Mouse (Mus musculus) forebrain, embryonic 14.5 days (tissue): ENCODE measurements around the gene Coa4. TPM values are rescaled to one million over a fixed set of nuclear protein-coding genes. Genes with fewer than 3 reads are reported as not detected.

Experiments used
- ATAC-seq: fragments of 200-750 bp; cut with Nextera tagmentation; 2 replicates; pipeline ENCODE4 v1.8.0; 2017; ENCODE audit warnings: mild to moderate bottlenecking, moderate library complexity
- DNase-seq: peaks from one replicate; pipeline ENCODE4 v3.0.0-alpha.2; 2015; ENCODE audit warnings: low spot score
- H3K27ac ChIP-seq: fragments of 300-500 bp; sonication (generic); 2 replicates; pipeline ENCODE4 v1.5.1; 2014; ENCODE audit warnings: low read depth, mild to moderate bottlenecking, control low read depth, low read length, moderate library complexity
- H3K27me3 ChIP-seq: fragments of 300-500 bp; sonication (generic); replicated peaks from 2 replicates; pipeline ENCODE4 v1.6.1; 2014; ENCODE audit warnings: low read length, control low read depth, mixed read lengths; ENCODE audit not compliant: control insufficient read depth, insufficient read depth
- H3K36me3 ChIP-seq: fragments of 300-500 bp; sonication (generic); 2 replicates; pipeline ENCODE4 v1.6.1; 2014; ENCODE audit warnings: low read length, control low read depth; ENCODE audit not compliant: control insufficient read depth, insufficient read depth
- H3K4me1 ChIP-seq: fragments of 300-500 bp; sonication (generic); 2 replicates; pipeline ENCODE4 v1.6.1; 2014; ENCODE audit warnings: antibody characterized with exemption, low read length, control low read depth; ENCODE audit not compliant: control insufficient read depth, insufficient read depth
- H3K4me2 ChIP-seq: fragments of 300-500 bp; sonication (generic); 2 replicates; pipeline ENCODE4 v1.6.1; 2014; ENCODE audit warnings: mild to moderate bottlenecking, control low read depth, low read length
- H3K4me3 ChIP-seq: fragments of 300-500 bp; sonication (generic); 2 replicates; pipeline ENCODE4 v1.5.1; 2014; ENCODE audit warnings: low read depth, low read length, control low read depth
- H3K9ac ChIP-seq: fragments of 300-500 bp; sonication (generic); 2 replicates; pipeline ENCODE4 v1.6.1; 2014; ENCODE audit warnings: mild to moderate bottlenecking, low read length, control low read depth, moderate library complexity
- H3K9me3 ChIP-seq: fragments of 300-500 bp; sonication (generic); replicated peaks from 2 replicates; pipeline ENCODE4 v1.6.1; 2016; ENCODE audit warnings: low read length, control low read depth, mixed read lengths; ENCODE audit not compliant: control insufficient read depth
- WGBS: fragments of 180-500 bp; shearing (Covaris S2); extraction: QIAGEN DNeasy Blood & Tissue Kit; methylation state at CpG from one replicate; pipeline ENCODE4 v1.1.7; 2014; 5-methylcytosine and 5-hydroxymethylcytosine counted together
- polyA plus RNA-seq: library from polyadenylated mRNA; unstranded; fragments of >200 nt; fragmentation: Nextera tagmentation; extraction: Ambion mirVana; gene quantifications from 2 replicates; pipeline ENCODE4 v1.2.1, GENCODE M21; 2014

Coa4 gene
- polyA plus RNA-seq, 1 experiment from 2014 or later = 19.0 TPM

DNA sequence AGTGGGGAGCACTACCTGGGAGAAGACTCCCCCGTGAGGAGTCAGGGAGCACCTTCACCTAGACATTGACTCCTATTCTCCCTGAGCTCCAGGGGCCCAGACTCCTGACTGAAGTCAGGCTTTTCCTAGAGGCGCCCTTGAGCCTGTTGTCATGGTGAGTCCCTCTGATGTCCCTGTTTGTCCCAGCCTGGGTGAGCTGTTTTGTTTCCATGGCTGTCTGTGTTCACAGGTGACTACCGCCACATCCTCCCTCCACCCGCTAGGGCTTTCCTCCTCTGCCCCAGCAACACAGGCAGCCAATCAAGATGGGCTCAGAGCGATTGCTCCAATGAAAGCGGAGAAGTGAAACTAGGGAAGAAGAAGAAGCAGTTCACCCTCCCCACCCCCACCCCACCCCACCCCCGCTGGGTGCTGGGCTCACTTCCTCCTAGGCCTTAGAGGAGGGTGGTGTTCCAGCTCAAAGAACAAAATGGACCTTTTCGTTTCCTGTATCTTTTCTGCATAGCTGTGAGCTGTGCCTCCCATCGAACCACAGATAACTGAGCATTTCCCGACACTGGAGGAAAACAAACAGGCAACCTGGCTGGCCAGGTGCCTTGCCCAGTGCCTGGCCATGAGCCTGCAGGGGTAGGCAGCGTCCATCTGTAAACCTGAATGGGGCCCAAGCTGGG lies 41.2 kb upstream of the Coa4 start:
- 28% methylated on average over 11 of the region's 11 CpGs for WGBS
- Histone ChIP-seq H3K36me3 (no peaks in the 10 kb centered on the region), H3K4me1 (peaks cover 20% of the 10 kb centered on the region; the same call in 1 of the 2 replicates), H3K9me3 (no peaks in the 10 kb centered on the region), H3K27ac (peak overlapping the region; percentile 64), H3K27me3 (no peaks in the 10 kb centered on the region), H3K4me2 (peak overlapping the region; percentile 26), H3K4me3 (no peak overlapping the region), H3K9ac (peak overlapping the region; percentile 21; the same call in 1 of the 2 replicates)
- ATAC-seq = peak; percentile 69
- peak; percentile 79 for DNase-seq

DNA sequence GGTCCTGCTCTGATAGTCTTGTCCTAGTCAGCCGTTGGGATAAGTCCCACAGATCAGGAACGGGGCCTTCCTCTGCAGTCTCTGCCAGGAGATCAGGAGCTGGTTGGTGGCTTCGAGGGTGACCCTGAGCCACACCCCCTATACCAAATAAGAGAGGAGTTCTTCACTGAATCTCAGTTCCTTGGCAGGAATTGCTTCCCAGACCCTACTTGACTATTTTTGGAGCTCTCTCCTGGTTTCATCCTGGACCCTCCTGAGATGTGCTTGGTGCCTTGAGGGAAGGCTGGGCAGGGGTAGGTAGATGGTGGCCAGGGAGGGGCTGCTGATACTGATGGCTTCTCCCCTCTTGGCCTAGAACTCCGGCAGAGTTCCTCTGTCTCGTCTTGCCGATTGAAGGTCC lies 40.5 kb upstream of the Coa4 start:
- H3K27me3 ChIP-seq = no peaks in the 10 kb centered on the region
- no peak for ATAC-seq
- DNase-seq = no peak
- H3K4me3 ChIP-seq = no peak overlapping the region
- H3K9ac ChIP-seq = no peak overlapping the region
- H3K4me1 ChIP-seq = peaks cover 20% of the 10 kb centered on the region; the same call in 1 of the 2 replicates
- 88% methylated on average over 6 of the region's 6 CpGs for WGBS
- no peaks in the 10 kb centered on the region for H3K9me3 ChIP-seq
- peak overlapping the region; percentile 58; the same call in 1 of the 2 replicates for H3K27ac ChIP-seq
- H3K36me3 ChIP-seq = no peaks in the 10 kb centered on the region
- no peak overlapping the region for H3K4me2 ChIP-seq

DNA sequence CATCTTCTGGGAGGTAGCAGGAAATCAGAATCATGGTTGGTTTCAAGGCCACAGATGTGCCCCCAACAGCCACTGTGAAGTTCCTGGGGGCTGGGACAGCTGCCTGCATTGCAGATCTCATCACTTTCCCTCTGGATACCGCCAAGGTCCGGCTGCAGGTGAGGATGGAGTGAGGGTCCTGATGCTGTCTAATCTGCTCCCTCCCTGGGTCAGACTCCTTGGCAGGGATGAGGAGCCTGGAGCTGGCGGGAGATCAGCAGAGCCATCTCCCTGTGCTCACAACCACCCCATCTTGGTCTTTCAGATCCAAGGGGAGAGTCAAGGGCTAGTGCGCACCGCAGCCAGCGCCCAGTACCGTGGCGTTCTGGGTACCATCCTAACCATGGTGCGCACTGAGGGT lies 40.1 kb upstream of the Coa4 start:
- Histone ChIP-seq H3K36me3 (no peaks in the 10 kb centered on the region), H3K4me1 (peaks cover 20% of the 10 kb centered on the region; the same call in 1 of the 2 replicates), H3K4me3 (no peak overlapping the region), H3K9me3 (no peaks in the 10 kb centered on the region), H3K27me3 (no peaks in the 10 kb centered on the region), H3K9ac (no peak overlapping the region), H3K27ac (no peak overlapping the region), H3K4me2 (no peak overlapping the region)
- ATAC-seq = no peak
- DNase-seq = no peak
- 98% methylated on average over 9 of the region's 9 CpGs for WGBS

DNA sequence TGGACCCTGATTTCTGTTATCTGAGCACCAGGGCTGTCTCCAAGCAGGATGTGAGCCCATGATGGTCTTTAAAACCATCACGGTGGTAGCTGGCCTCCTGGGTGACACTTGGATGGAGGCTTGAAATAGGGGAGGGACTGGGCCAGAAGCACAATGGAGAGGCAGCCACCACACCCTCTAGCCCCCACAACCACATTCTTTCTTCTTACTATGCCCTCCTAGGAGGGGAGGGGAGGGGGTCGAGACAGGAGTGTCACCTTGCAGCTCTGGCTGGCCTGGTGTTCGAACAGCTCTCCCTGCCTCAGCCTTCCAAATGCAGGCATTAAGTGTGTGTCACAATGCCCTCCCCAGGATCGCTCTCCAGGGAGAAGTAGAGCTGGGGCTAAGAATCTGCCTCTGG lies 39.5 kb upstream of the Coa4 start:
- Histone ChIP-seq H3K36me3 (no peaks in the 10 kb centered on the region), H3K9ac (no peak overlapping the region), H3K4me1 (peaks cover 19% of the 10 kb centered on the region; the same call in 1 of the 2 replicates), H3K4me3 (no peak overlapping the region), H3K27me3 (no peaks in the 10 kb centered on the region), H3K27ac (no peak overlapping the region), H3K9me3 (no peaks in the 10 kb centered on the region), H3K4me2 (no peak overlapping the region)
- DNase-seq = no peak
- 89% methylated on average over 4 of the region's 4 CpGs for WGBS
- no peak for ATAC-seq

DNA sequence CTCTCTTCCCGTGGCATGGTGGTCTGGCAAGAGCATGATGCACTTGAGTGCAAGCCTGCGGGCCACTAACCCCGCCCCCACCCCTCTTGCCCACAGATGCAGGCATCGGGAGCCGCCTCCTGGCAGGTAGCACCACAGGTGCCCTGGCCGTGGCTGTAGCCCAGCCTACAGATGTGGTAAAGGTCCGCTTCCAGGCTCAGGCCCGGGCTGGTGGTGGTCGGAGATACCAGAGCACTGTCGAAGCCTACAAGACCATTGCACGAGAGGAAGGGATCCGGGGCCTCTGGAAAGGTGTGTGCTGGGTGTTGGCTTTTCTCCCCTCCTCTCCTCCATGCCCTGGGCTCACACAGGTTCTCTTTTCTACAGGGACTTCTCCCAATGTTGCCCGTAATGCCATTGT lies 38.9 kb upstream of the Coa4 start:
- H3K27me3 ChIP-seq = no peaks in the 10 kb centered on the region
- 93% methylated on average over 13 of the region's 13 CpGs for WGBS
- no peak overlapping the region for H3K9ac ChIP-seq
- ATAC-seq (no peak), DNase-seq (no peak)
- H3K4me1 ChIP-seq = peaks cover 14% of the 10 kb centered on the region; the same call in 1 of the 2 replicates
- no peak overlapping the region for H3K27ac ChIP-seq
- no peak overlapping the region for H3K4me3 ChIP-seq
- H3K36me3 ChIP-seq = no peaks in the 10 kb centered on the region
- no peak overlapping the region for H3K4me2 ChIP-seq
- H3K9me3 ChIP-seq = no peaks in the 10 kb centered on the region

DNA sequence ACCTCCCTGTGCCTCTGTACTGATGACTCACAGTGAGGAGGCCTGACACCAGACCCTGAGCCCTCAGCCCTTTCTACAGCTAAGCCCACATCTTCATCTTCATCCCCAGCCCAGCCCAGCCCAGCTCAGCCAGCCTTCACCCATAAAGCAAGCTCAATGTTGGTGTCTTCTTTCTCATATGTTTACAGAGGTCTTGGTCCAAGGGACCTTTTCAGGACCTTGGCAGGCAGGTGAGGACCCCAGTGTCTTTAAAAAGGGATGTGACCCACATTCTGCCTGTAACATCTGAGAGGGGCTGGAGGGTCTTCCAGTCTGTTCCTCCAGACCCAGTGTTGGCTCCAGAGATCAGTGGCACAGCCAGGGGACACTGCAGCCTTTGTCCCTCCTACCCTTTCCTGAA lies 37.4 kb upstream of the Coa4 start:
- Histone ChIP-seq H3K4me1 (peaks cover 5% of the 10 kb centered on the region; the same call in 1 of the 2 replicates), H3K27me3 (no peaks in the 10 kb centered on the region)
- no peak for ATAC-seq

DNA sequence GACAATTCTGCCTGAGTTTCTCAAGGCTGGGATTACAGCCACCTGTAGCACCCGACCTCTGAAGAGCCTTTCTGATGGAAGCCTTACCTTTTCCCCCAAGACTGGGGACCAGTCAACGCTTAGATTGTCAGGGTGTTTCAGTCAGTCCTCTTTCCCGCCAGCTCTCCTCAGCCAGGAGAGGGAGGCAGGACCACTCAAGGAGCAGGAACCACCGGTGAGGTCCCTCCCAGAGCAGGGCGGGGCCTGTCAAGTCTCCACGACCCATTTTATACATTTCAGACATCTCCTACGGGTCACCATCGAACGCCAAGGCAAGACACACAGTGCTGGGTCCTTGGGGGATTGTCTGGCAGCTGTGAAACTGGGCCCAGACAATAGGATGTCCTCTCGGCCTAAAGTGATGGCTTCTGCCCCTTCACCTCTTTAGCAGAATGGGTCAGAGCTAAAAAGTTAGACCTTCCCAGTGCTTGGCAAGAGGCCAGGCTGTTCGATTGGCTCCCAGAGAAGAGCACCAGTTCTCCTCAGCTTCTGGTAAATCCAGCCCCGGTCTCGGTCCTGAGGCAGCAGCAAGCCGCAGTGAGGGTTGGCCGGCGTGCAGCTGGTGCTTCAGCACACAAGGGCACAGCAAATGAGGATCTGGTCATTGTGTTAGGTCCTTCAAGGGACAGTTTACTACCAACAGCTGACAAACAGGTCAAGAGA lies 36.4 kb upstream of the Coa4 start:
- no peak overlapping the region for H3K4me2 ChIP-seq
- H3K9ac ChIP-seq = no peak overlapping the region
- no peak overlapping the region for H3K4me3 ChIP-seq
- ATAC-seq = no peak
- 77% methylated on average over 16 of the region's 16 CpGs for WGBS
- H3K27ac ChIP-seq = no peak overlapping the region
- no peak for DNase-seq
- no peaks in the 10 kb centered on the region for H3K36me3 ChIP-seq
- H3K4me1 ChIP-seq = peaks cover 5% of the 10 kb centered on the region; the same call in 1 of the 2 replicates
- no peaks in the 10 kb centered on the region for H3K27me3 ChIP-seq
- H3K9me3 ChIP-seq = no peaks in the 10 kb centered on the region

More for the DNA sequence above, 37.4 kb upstream of the Coa4 start:
- Histone ChIP-seq H3K9ac (no peak overlapping the region), H3K4me3 (no peak overlapping the region), H3K36me3 (no peaks in the 10 kb centered on the region), H3K27ac (no peak overlapping the region), H3K4me2 (no peak overlapping the region), H3K9me3 (no peaks in the 10 kb centered on the region)
- DNase-seq = no peak

DNA sequence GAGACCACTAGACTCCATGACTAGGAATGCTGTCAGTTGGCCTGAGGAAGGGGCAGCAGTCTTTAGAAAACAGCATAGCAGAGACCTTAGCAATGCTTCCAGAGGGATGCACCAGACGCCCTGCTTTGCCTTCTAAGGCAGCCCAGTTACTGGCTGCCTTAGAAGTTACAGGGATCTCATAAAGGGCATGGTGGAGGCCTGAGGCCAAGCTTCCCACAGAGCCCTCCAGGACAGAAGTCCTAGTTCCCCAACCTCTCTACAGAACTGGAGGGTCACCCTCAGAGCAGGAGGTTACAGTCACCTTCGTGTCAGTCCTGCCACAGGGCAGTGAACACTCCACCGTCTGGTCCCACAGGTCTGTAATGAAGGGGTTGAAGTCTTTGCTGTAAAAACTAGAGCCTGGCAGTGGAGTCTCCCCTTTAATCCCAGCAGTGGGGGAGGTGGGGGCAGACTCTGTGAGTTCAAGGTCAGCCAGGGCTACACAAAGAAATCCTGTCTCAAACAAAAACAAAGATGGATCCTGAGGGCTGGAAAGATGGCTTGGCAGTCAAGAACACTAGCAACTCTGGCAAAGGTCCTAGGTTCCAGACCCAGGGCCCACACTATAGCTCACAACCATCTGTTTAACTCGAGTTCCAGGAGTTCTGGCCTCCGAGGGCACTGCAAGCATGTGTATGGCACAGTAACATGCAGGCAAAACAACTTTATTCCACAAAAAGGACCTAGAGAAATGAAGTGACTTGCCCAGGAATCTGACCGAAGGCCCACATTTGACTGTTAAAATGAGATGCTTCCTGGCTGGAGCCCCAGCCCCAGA lies 35.6 kb upstream of the Coa4 start:
- 69% methylated on average over 6 of the region's 6 CpGs for WGBS
- H3K9ac ChIP-seq = no peak overlapping the region
- no peaks in the 10 kb centered on the region for H3K36me3 ChIP-seq
- H3K27ac ChIP-seq = no peak overlapping the region
- H3K9me3 ChIP-seq = no peaks in the 10 kb centered on the region
- ATAC-seq = no peak
- H3K4me3 ChIP-seq = no peak overlapping the region
- H3K4me2 ChIP-seq = no peak overlapping the region
- no peaks in the 10 kb centered on the region for H3K27me3 ChIP-seq
- no peak for DNase-seq
- 0 out of 2 replicates have a peak, but pooled peaks cover 1% of the 10 kb centered on the region for H3K4me1 ChIP-seq
